Mouse (Mus musculus): ENCODE measurements around the gene Zmym2. TPM values are rescaled to one million over a fixed set of nuclear protein-coding genes. Genes with fewer than 3 reads are reported as not detected.
"Not testable (repeated sequence)": the region's sequence is repeated elsewhere in the genome, so short reads cannot be mapped to it uniquely, and the experiment has no call there.

Gene Zmym2
- 75.6 and 80.0 TPM in 2 replicates for polyA plus RNA-seq (2015; fragmentation: Nextera tagmentation; extraction: Ambion mirVana)

- not testable (repeated sequence) for H3K9me3 ChIP-seq (ENCODE audit: control insufficient read depth, low read length); H3K27me3 ChIP-seq (replicated peaks; ENCODE audit: control insufficient read depth, insufficient read depth, low read length); H3K36me3 ChIP-seq (ENCODE audit: control insufficient read depth, insufficient read depth)
- peak within 1 kb of the TSS; percentile 94 for H3K9ac ChIP-seq (replicated peaks; ENCODE audit: low read depth, low read length)
- peak within 1 kb of the TSS; percentile 99 for H3K27ac ChIP-seq (ENCODE audit: low read length)
- H3K4me1 ChIP-seq (replicated peaks; ENCODE audit: control insufficient read depth, insufficient read depth, low read length): peaks cover 20% of the 10 kb centered on the region
- peak within 1 kb of the TSS; percentile 89 for H3K4me3 ChIP-seq (replicated peaks; ENCODE audit: low read length)
- WGBS: 2% methylated on average over 31 of the region's 87 CpGs
- ATAC-seq: peak; percentile 16
- H3K4me2 ChIP-seq (ENCODE audit: low read length): peak within 1 kb of the TSS; percentile 72
Measured at GRCm38 (mm10) chr14:56886594-56887513, at the start of gene Zmym2. TSS of gene Zmym2 (plus strand) at chr14:56886653.

- no peaks in the 10 kb centered on the region for H3K4me1 ChIP-seq (replicated peaks; ENCODE audit: control insufficient read depth, insufficient read depth, low read length)
- WGBS: 58% methylated on average over 4 of the region's 4 CpGs
- H3K9me3 ChIP-seq (ENCODE audit: control insufficient read depth, low read length): no peaks in the 10 kb centered on the region
- no peaks in the 10 kb centered on the region for H3K27me3 ChIP-seq (replicated peaks; ENCODE audit: control insufficient read depth, insufficient read depth, low read length)
- no peak overlapping the region for H3K4me2 ChIP-seq (ENCODE audit: low read length)
- no peak for ATAC-seq
- H3K4me3 ChIP-seq (replicated peaks; ENCODE audit: low read length): no peak overlapping the region
- H3K27ac ChIP-seq (ENCODE audit: low read length): no peak overlapping the region
- no peaks in the 10 kb centered on the region for H3K36me3 ChIP-seq (ENCODE audit: control insufficient read depth, insufficient read depth)
- no peak overlapping the region for H3K9ac ChIP-seq (replicated peaks; ENCODE audit: low read depth, low read length)
Measured at GRCm38 (mm10) chr14:56844033-56844432, 42.4 kb upstream of the Zmym2 start.

GRCm38 (mm10) chr14:56844507-56844906 is 41.9 kb upstream of the Zmym2 start:
- WGBS: 19% methylated on average over 2 of the region's 2 CpGs
- no peak overlapping the region for H3K9ac ChIP-seq (replicated peaks; ENCODE audit: low read depth, low read length)
- H3K36me3 ChIP-seq (ENCODE audit: control insufficient read depth, insufficient read depth): no peaks in the 10 kb centered on the region

GRCm38 (mm10) chr14:56848322-56848721 is 38.1 kb upstream of the Zmym2 start:
- Histone ChIP-seq H3K9ac (replicated peaks; ENCODE audit: low read depth, low read length) (no peak overlapping the region), H3K9me3 (ENCODE audit: control insufficient read depth, low read length) (no peaks in the 10 kb centered on the region), H3K27ac (ENCODE audit: low read length) (no peak overlapping the region), H3K27me3 (replicated peaks; ENCODE audit: control insufficient read depth, insufficient read depth, low read length) (no peaks in the 10 kb centered on the region), H3K4me1 (replicated peaks; ENCODE audit: control insufficient read depth, insufficient read depth, low read length) (no peaks in the 10 kb centered on the region), H3K4me3 (replicated peaks; ENCODE audit: low read length) (no peak overlapping the region), H3K4me2 (ENCODE audit: low read length) (no peak overlapping the region), H3K36me3 (ENCODE audit: control insufficient read depth, insufficient read depth) (no peaks in the 10 kb centered on the region)
- no peak for ATAC-seq
- 73% methylated on average over 2 of the region's 2 CpGs for WGBS

More at GRCm38 (mm10) chr14:56844507-56844906, 41.9 kb upstream of the Zmym2 start:
- no peak overlapping the region for H3K4me3 ChIP-seq (replicated peaks; ENCODE audit: low read length)
- H3K27ac ChIP-seq (ENCODE audit: low read length): no peak overlapping the region
- H3K4me2 ChIP-seq (ENCODE audit: low read length): no peak overlapping the region
- H3K4me1 ChIP-seq (replicated peaks; ENCODE audit: control insufficient read depth, insufficient read depth, low read length): no peaks in the 10 kb centered on the region
- H3K27me3 ChIP-seq (replicated peaks; ENCODE audit: control insufficient read depth, insufficient read depth, low read length): no peaks in the 10 kb centered on the region
- H3K9me3 ChIP-seq (ENCODE audit: control insufficient read depth, low read length): no peaks in the 10 kb centered on the region
- peak; percentile 62 for ATAC-seq

GRCm38 (mm10) chr14:56849681-56850080 is 36.8 kb upstream of the Zmym2 start:
- Histone ChIP-seq H3K9ac (replicated peaks; ENCODE audit: low read depth, low read length) (no peak overlapping the region), H3K36me3 (ENCODE audit: control insufficient read depth, insufficient read depth) (no peaks in the 10 kb centered on the region), H3K27me3 (replicated peaks; ENCODE audit: control insufficient read depth, insufficient read depth, low read length) (no peaks in the 10 kb centered on the region), H3K4me1 (replicated peaks; ENCODE audit: control insufficient read depth, insufficient read depth, low read length) (no peaks in the 10 kb centered on the region), H3K4me3 (replicated peaks; ENCODE audit: low read length) (no peak overlapping the region), H3K27ac (ENCODE audit: low read length) (no peak overlapping the region), H3K4me2 (ENCODE audit: low read length) (no peak overlapping the region), H3K9me3 (ENCODE audit: control insufficient read depth, low read length) (peaks cover 5% of the 10 kb centered on the region)
- WGBS: 81% methylated on average over 2 of the region's 2 CpGs
- no peak for ATAC-seq

- Histone ChIP-seq H3K4me2 (ENCODE audit: low read length) (no peak overlapping the region), H3K27me3 (replicated peaks; ENCODE audit: control insufficient read depth, insufficient read depth, low read length) (peaks cover 13% of the 10 kb centered on the region), H3K4me1 (replicated peaks; ENCODE audit: control insufficient read depth, insufficient read depth, low read length) (peaks cover 2% of the 10 kb centered on the region; the same call in 1 of the 2 replicates), H3K9me3 (ENCODE audit: control insufficient read depth, low read length) (no peaks in the 10 kb centered on the region), H3K27ac (ENCODE audit: low read length) (no peak overlapping the region), H3K4me3 (replicated peaks; ENCODE audit: low read length) (no peak overlapping the region), H3K9ac (replicated peaks; ENCODE audit: low read depth, low read length) (no peak overlapping the region), H3K36me3 (ENCODE audit: control insufficient read depth, insufficient read depth) (no peaks in the 10 kb centered on the region)
- WGBS: 77% methylated on average over 8 of the region's 8 CpGs
- no peak for ATAC-seq
Measured at GRCm38 (mm10) chr14:56864041-56864440, 22.4 kb upstream of the Zmym2 start.

- no peaks in the 10 kb centered on the region for H3K36me3 ChIP-seq (ENCODE audit: control insufficient read depth, insufficient read depth)
- peaks cover 2% of the 10 kb centered on the region; the same call in 1 of the 2 replicates for H3K4me1 ChIP-seq (replicated peaks; ENCODE audit: control insufficient read depth, insufficient read depth, low read length)
- H3K4me2 ChIP-seq (ENCODE audit: low read length): peak overlapping the region; percentile 41
- H3K4me3 ChIP-seq (replicated peaks; ENCODE audit: low read length): peak overlapping the region; percentile 26
- WGBS: 6% methylated on average over 13 of the region's 13 CpGs
- H3K27me3 ChIP-seq (replicated peaks; ENCODE audit: control insufficient read depth, insufficient read depth, low read length): peaks cover 13% of the 10 kb centered on the region
- no peak overlapping the region for H3K9ac ChIP-seq (replicated peaks; ENCODE audit: low read depth, low read length)
- no peaks in the 10 kb centered on the region for H3K9me3 ChIP-seq (ENCODE audit: control insufficient read depth, low read length)
- no peak for ATAC-seq
- no peak overlapping the region for H3K27ac ChIP-seq (ENCODE audit: low read length)
Measured at GRCm38 (mm10) chr14:56864641-56865040, 21.8 kb upstream of the Zmym2 start.

GRCm38 (mm10) chr14:56865112-56865511 is 21.3 kb upstream of the Zmym2 start:
- not testable (repeated sequence) for H3K9me3 ChIP-seq (ENCODE audit: control insufficient read depth, low read length); H3K9ac ChIP-seq (replicated peaks; ENCODE audit: low read depth, low read length); H3K4me1 ChIP-seq (replicated peaks; ENCODE audit: control insufficient read depth, insufficient read depth, low read length); H3K27ac ChIP-seq (ENCODE audit: low read length); H3K36me3 ChIP-seq (ENCODE audit: control insufficient read depth, insufficient read depth); ATAC-seq
- 2% methylated on average over 30 of the region's 30 CpGs for WGBS
- Histone ChIP-seq H3K4me3 (replicated peaks; ENCODE audit: low read length) (peak overlapping the region; percentile 26), H3K27me3 (replicated peaks; ENCODE audit: control insufficient read depth, insufficient read depth, low read length) (peaks cover 13% of the 10 kb centered on the region), H3K4me2 (ENCODE audit: low read length) (peak overlapping the region; percentile 41)

GRCm38 (mm10) chr14:56873525-56873924 is 12.9 kb upstream of the Zmym2 start:
- H3K9ac ChIP-seq (replicated peaks; ENCODE audit: low read depth, low read length): no peak overlapping the region
- no peak overlapping the region for H3K4me3 ChIP-seq (replicated peaks; ENCODE audit: low read length)
- no peaks in the 10 kb centered on the region for H3K4me1 ChIP-seq (replicated peaks; ENCODE audit: control insufficient read depth, insufficient read depth, low read length)
- WGBS: 84% methylated on average over 5 of the region's 5 CpGs
- no peak for ATAC-seq
- no peak overlapping the region for H3K27ac ChIP-seq (ENCODE audit: low read length)
- H3K4me2 ChIP-seq (ENCODE audit: low read length): no peak overlapping the region
- no peaks in the 10 kb centered on the region for H3K27me3 ChIP-seq (replicated peaks; ENCODE audit: control insufficient read depth, insufficient read depth, low read length)
- no peaks in the 10 kb centered on the region for H3K9me3 ChIP-seq (ENCODE audit: control insufficient read depth, low read length)
- no peaks in the 10 kb centered on the region for H3K36me3 ChIP-seq (ENCODE audit: control insufficient read depth, insufficient read depth)

Data from forebrain, embryonic 16.5 days (tissue).